Mouse (Mus musculus): ENCODE measurements around the gene Kcnip1. TPM values are rescaled to one million over a fixed set of nuclear protein-coding genes. Genes with fewer than 3 reads are reported as not detected.

The Kcnip1 gene
- 10 to 100 TPM; 28.1 TPM for total RNA-seq (2021)
- long read RNA-seq, experiment 1, transcript Kcnip1-201 (8 exons, 1,749 nt) = minor isoform, 14 of 37 reads
- long read RNA-seq, experiment 1, transcript Kcnip1-203 (9 exons, 1,840 nt) = major isoform, 16 of 37 reads
- long read RNA-seq, experiment 1, partial matches to known transcripts = 0 of 37 reads
- long read RNA-seq, experiment 1, other reads (novel, unspliced or antisense) = 5 of 37 reads
- long read RNA-seq, experiment 2, transcript Kcnip1-201 (8 exons, 1,749 nt) = minor isoform, 8 of 21 reads
- long read RNA-seq, experiment 2, transcript Kcnip1-203 (9 exons, 1,840 nt) = major isoform, 9 of 21 reads
- long read RNA-seq, experiment 2, partial matches to known transcripts = 2 of 21 reads
- long read RNA-seq, experiment 2, other reads (novel, unspliced or antisense) = 2 of 21 reads

- no peak for TF ChIP-seq CTCF (IDR thresholded peaks at IDR 0.05)
- Histone ChIP-seq H3K27ac (no peak within 1 kb of the TSS), H3K4me3 (no peak within 1 kb of the TSS)
- no peak for DNase-seq (ENCODE audit: extremely low spot score in 1 of 2, low spot score in 2 of 2)
- intact Hi-C loops (cut with DNase I) = no loop called here
These were observed at the start of gene Kcnip1 for GRCm38 (mm10) chr11:33992938-33993337. Gene Kcnip1 (minus strand): TSS chr11:33993152.

DNA sequence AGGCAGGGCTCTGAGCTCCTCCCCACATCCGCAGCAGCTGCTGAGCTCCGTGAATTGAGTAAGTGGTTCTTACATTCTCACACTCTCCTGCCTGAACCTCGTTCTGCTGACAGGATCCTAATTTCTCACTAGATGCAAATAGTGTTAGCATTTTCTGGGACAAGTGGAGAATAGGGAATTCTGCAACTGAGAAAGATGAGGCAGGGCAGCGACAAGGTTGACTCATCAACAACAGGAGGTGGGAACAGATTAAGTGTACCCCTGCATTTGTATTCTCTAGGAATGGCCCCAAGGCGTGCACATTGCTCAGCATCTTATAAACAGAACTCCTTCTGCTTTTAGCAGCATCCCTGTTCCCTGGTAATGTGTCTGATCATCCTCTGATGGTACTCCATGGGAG lies 47.1 kb upstream of the Kcnip1 start:
- Histone ChIP-seq H3K27ac (no peak overlapping the region), H3K4me3 (no peak overlapping the region)
- TF ChIP-seq CTCF (IDR thresholded peaks at IDR 0.05) = no peak
- intact Hi-C loops (cut with DNase I) = no loop called here
- no peak for DNase-seq (ENCODE audit: extremely low spot score in 1 of 2, low spot score in 2 of 2)

DNA sequence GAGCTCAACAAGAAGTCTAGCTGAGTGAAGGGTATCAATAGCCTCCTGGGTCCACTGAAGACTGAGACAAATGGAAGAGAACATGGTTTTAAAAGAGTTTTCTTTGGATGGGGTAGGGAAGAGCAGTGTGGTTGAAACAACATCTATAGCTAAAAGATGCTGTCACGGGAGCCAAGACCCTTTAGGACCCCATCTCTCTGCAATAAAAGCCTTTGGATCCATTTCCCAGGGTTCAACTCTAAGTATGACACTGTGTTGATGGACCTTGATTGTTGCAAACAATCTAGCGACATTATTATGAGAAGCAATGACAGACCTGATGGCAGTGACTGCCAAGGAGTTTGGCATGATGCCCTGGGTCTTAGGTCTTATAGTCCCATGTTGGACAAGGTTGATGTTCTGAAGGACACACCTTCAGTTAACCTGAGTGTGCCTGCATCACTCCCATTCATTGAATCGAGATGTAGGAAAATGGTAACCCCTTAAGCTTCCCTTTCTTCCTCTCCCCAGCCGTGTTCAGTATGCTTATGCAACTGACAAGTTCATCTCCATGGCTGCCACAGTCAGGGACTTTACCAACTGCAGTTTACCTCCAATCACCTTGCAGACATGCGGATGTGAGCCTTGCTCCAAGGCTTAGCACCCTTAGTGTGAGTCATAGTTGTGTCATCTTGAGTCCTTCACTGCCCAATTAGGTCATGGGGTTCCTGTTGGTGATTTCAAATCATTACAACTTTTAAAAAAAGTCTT lies 43.1 kb upstream of the Kcnip1 start:
- no peak overlapping the region for H3K27ac ChIP-seq
- no peak for DNase-seq (ENCODE audit: extremely low spot score in 1 of 2, low spot score in 2 of 2)
- no peak overlapping the region for H3K4me3 ChIP-seq
- TF ChIP-seq CTCF (IDR thresholded peaks at IDR 0.05) = no peak
- intact Hi-C loops (cut with DNase I) = no loop called here

GRCm38 (mm10) chr11:34034794-34035193 lies 41.8 kb upstream of the Kcnip1 start:
- no peak for TF ChIP-seq CTCF (IDR thresholded peaks at IDR 0.05)
- no peak overlapping the region for H3K4me3 ChIP-seq
- no peak for DNase-seq (ENCODE audit: extremely low spot score in 1 of 2, low spot score in 2 of 2)
- intact Hi-C loops (cut with DNase I) = no loop called here
- H3K27ac ChIP-seq = no peak overlapping the region; the same call in 1 of the 2 replicates

DNA sequence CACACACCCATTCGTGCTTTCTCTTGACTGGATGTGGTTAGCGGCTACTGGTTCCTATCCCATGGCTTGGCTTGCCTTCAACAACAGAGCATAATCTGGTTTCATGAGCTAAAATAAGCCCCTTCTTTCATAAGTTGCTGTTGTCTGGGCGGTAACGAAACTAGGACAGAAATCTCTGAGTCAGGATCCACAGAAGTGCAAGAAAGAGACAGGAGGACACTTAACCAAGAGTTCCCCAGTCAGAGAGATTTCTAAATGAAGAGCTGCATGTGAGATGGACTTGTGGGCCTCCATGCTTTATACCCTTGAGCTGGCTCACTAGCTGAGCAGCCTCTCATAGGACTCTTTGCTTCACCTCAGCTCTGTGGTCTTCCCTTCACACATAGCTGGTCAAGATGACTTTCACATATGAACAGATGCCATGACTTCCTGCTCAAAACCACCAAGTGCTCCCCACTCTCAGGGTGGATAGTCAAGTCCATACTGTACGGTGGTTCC lies 41.1 kb upstream of the Kcnip1 start:
- intact Hi-C loops (cut with DNase I) = no loop called here
- no peak overlapping the region for H3K4me3 ChIP-seq
- peak in 1 of 2 experiments; percentile 19 for DNase-seq (ENCODE audit: extremely low spot score in 1 of 2, low spot score in 2 of 2)
- no peak for TF ChIP-seq CTCF (IDR thresholded peaks at IDR 0.05)
- peak overlapping the region; percentile 62; the same call in 1 of the 2 replicates for H3K27ac ChIP-seq

GRCm38 (mm10) chr11:34031015-34031805 lies 38.3 kb upstream of the Kcnip1 start:
- DNase-seq (ENCODE audit: extremely low spot score in 1 of 2, low spot score in 2 of 2) = no peak
- no peak for TF ChIP-seq CTCF (IDR thresholded peaks at IDR 0.05)
- intact Hi-C loops (cut with DNase I) = no loop called here
- no peak overlapping the region for H3K4me3 ChIP-seq
- H3K27ac ChIP-seq = no peak overlapping the region

GRCm38 (mm10) chr11:34029658-34030057 lies 36.7 kb upstream of the Kcnip1 start:
- no peak for TF ChIP-seq CTCF (IDR thresholded peaks at IDR 0.05)
- Histone ChIP-seq H3K27ac (no peak overlapping the region), H3K4me3 (no peak overlapping the region)
- intact Hi-C loops (cut with DNase I) = no loop called here
- no peak for DNase-seq (ENCODE audit: extremely low spot score in 1 of 2, low spot score in 2 of 2)

DNA sequence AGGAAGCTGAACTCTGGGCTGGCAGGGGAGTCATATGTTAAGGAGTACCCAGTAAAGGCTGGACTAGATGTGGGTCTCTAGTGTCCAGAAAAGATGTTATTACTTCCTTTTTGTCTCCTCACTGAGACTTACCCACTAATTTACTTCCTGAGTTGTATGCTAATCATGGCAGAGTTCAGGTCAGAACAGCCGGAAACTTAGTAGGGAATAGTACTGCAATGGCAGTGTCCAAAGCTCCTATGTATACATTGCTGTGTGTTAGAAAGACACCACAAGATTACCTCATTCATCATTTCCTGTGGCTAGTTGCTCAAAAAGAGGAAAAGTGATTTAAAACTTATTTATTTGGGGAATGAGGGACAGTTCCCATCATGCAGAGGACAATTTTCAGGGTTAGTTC lies 32.1 kb upstream of the Kcnip1 start:
- no peak for TF ChIP-seq CTCF (IDR thresholded peaks at IDR 0.05)
- Histone ChIP-seq H3K27ac (no peak overlapping the region), H3K4me3 (no peak overlapping the region)
- no peak for DNase-seq (ENCODE audit: extremely low spot score in 1 of 2, low spot score in 2 of 2)
- intact Hi-C loops (cut with DNase I) = no loop called here

DNA sequence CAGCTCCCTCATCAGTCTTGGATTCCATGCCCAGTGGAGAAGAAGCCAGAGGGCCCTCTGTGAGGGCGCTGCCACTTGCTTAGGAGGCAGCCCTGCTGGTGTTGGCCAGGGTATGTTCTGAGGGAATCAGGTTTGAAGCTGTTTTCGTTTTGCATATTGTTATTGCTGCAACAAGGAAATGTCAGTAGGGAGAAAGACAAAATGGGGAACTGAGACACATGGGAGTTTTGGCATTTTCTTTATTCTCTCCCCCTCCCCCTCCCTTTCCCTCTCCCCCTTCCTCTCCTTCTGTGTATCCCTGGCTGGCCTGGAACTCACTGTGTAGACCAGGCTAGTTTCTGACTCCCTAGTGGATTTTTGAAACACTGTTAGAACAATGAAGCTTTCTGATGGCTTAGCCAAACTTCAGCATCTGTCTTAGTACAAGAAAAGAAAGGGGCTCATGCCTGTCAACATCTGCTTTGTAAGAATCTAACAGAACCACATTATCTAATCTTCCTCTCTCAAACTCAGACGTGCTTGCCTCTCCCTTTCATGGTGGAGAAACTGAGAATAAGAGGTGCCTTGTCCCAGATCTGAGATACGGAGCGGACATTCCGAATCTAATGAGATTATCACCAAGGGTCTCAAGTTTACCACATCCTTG lies 19.2 kb upstream of the Kcnip1 start:
- no peak overlapping the region for H3K27ac ChIP-seq
- intact Hi-C loops (cut with DNase I) = no loop called here

DNA sequence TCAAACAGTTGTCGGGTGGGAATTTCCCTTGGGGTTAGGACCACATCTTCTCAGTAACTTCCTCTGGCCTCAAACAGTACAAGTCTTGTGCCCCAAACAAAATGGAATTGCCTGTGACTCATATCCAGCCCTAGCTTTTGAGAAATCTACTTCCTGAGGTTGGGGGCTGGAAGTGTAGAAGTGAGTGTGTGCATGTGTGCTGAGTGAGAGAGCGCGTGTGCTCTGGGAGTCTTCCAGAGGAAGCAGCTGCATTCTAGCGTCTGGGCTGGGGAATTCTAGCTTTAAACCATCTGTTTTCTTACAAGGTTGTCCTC lies 17.9 kb upstream of the Kcnip1 start:
- Histone ChIP-seq H3K27ac (no peak overlapping the region), H3K4me3 (no peak overlapping the region)
- intact Hi-C loops (cut with DNase I) = no loop called here
- peak in 1 of 2 experiments; percentile 14 for DNase-seq (ENCODE audit: extremely low spot score in 1 of 2, low spot score in 2 of 2)
- no peak for TF ChIP-seq CTCF (IDR thresholded peaks at IDR 0.05)

More for the DNA sequence above, 19.2 kb upstream of the Kcnip1 start:
- no peak for TF ChIP-seq CTCF (IDR thresholded peaks at IDR 0.05)
- no peak for DNase-seq (ENCODE audit: extremely low spot score in 1 of 2, low spot score in 2 of 2)
- no peak overlapping the region for H3K4me3 ChIP-seq

- intact Hi-C loops (cut with DNase I) = no loop called here
These were observed 17.3 kb upstream of the Kcnip1 start for GRCm38 (mm10) chr11:34010133-34010858.

More at GRCm38 (mm10) chr11:34010133-34010858, 17.3 kb upstream of the Kcnip1 start:
- Histone ChIP-seq H3K27ac (no peak overlapping the region), H3K4me3 (no peak overlapping the region)
- TF ChIP-seq CTCF (IDR thresholded peaks at IDR 0.05) = no peak
- no peak for DNase-seq (ENCODE audit: extremely low spot score in 1 of 2, low spot score in 2 of 2)

Data from left cerebral cortex, adult 2 months (tissue).